Mouse (Mus musculus) adrenal gland, adult 2 months (tissue): ENCODE data around the gene Plin3. TPM values are rescaled to one million over a fixed set of nuclear protein-coding genes. Genes with fewer than 3 reads are reported as not detected.

Experiments
- DNase-seq: peaks from one replicate; pipeline ENCODE4 v3.0.0; 2021
- long read RNA-seq: library from polyadenylated mRNA; stranded (forward); transcript quantifications from one replicate; pipeline ENCODE4 v2.0.0, GENCODE M21; 2021
- polyA plus RNA-seq: library from polyadenylated mRNA; depleted of rRNA; stranded (reverse); fragments of >200 nt; gene quantifications from 2 replicates; pipeline ENCODE4 v1.2.3, GENCODE M21; 2012; rRNA removed
- total RNA-seq, 2 experiments: library from RNA; stranded (reverse); gene quantifications; 2 replicates each; pipeline ENCODE4 v1.2.3; 2021

Gene Plin3
- total RNA-seq: 100 to 1,000 TPM in 1 of 2 experiments, 10 to 100 TPM in 1; 65.9 to 101 TPM
- 43.9 and 51.8 TPM in 2 replicates for polyA plus RNA-seq
- long read RNA-seq, transcript Plin3-201 (8 exons, 3,645 nt): major isoform, 80 of 96 reads
- long read RNA-seq, partial matches to known transcripts: 15 of 96 reads
- long read RNA-seq, other reads (novel, unspliced or antisense): 1 of 96 reads

DNA sequence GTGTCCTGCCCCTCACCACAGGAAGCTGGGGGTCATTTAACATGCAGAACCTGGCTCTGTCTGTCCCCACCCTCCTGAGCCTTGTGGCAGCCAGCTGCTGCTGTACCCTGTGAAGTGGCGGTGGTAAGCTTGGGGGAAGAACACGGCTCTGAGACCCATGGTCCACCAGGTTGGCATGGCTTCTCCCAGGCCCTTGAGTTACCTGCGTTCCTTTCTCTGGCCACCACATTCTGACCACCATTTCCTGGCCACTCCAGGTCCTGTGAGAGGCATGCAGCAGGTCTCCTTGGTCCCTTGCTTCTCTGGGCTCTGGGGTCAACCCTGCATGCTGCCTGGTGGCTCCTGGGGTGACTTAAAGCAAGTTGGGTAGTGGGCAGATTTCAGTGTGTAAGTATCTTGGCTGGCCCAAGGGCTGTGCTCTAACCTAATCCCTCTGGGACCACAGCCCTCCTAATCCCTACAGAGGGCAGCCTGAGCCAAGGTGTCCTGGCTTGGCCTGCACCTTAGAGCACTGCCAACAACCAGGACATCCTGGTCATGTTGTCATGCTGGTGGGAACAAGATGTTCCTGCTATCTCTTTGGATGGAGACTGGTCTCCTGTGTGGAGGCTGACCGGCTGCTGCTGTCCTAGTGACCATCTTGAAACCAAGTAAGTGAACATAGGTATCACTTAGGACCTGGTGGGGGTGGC lies at the start of gene Plin3:
Plin3 (minus strand) TSS at position 343 of the 692 bp plus-strand sequence.
- no peak for DNase-seq

DNA sequence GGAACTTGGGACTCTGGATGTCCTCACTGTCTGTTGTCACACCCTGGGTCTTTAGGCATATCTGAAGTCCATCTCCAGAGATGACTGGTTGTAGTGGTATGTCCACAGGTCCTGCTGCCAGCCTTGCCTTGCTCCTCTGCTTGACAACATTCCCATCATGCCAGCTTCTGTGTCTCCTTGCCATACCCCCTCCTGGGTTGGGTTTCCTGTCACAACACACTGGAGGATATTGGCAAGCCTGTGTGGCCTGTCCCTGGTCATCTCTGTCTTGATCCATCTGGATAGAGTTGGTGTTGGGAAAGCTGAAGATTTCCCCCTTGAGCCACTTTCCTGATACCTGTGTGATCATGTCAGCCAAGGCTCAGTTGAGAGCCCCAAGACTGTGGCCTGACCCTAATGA lies 48.0 kb upstream of the Plin3 start:
- no peak for DNase-seq

DNA sequence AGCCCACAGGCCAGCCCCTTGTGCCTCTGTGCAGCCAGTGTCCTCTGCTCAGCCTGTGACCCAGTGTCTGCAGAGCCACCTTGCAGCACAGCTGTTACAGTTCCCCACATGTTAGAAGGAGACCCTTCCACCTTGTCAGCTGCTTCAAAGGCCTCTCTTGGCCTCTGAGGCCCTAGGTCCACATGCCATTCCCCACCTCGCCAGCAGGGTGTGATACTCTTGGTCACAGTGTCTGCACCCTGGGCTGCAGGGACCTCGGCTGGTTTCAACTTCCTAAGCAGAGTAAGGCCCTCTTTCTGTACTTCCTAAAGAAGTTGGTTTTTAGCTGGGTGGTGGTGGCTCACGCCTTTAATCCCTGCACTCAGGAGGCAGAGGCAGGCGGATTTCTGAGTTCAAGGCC lies 46.2 kb upstream of the Plin3 start:
- DNase-seq: no peak

DNA sequence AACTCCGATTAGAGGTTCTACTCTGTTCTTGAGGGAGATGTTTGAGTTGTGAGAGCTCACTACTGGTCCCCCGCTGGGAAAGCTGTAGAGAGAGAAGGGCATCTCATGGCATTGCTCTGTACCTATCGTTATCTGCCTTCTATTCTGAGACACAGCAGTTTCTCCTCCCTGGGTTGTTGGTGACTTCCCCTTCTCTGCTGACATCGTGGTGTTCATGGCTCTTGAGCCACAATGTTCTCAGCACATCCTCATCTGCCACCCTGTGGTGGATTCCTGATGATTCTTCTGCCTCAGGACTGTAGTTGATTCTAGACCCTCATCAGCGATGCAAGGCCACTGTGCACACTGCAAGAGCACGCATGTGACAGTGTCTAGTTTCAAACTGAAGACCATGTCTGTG lies 45.1 kb upstream of the Plin3 start:
- DNase-seq: no peak

DNA sequence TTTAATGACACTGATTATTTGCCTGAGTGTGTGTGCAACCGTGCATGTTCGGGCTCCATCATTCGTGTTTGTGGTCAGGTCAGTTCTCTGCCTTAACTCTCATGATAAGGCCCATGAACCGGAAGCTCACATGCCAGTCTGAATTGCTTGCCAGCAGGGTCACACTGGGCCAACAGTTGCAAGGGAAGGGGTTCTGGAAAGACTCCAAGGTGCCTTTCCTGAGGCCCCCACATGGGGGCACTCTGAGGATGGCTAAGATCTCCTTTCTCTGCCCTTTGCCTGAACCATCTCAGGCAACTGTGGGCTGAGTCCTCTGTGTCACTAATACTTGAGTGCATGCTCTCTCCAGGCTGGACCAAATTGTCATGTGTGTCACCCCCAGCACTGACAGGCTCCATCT lies 44.5 kb upstream of the Plin3 start:
- DNase-seq: peak; percentile 66

DNA sequence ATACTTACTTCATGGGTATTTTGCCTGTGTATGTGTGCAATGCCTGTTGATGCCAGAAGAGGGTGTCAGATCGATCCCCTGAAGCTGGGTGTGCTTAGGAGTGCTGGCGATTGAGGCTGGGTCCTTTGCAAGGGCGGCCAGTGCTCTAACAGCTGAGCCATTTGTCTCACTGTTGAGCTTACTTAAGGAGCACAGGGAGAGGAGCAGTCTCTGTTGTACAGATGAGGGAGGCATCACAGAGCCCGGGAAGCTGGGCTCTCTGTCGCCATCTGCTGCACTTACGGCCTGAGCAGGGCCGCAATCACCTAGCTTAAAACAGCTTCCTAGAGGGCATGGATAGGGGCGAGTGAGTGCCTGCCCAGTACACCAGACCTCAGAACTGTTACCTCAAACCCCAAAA lies 40.3 kb upstream of the Plin3 start:
- DNase-seq: no peak

DNA sequence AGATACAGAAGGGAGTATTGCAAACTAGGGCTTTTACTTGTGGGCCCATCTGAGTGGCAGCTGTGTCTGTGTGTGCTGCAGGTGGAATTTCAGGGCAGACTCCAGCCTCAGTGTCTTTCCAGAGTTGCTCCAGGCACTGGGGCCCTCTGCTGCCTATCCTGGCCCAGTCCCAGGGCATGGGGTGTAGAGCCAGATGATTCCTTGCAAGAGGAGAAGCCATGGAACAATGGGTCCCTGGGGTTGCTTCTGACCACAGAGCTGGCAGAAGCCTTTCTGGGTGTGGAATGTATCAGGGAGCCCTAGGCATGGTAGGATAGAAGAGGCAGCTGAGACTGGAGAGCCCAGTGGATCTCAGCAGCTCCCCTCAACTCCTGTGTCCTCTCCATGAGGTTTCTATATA lies 38.6 kb upstream of the Plin3 start:
- peak; percentile 40 for DNase-seq

DNA sequence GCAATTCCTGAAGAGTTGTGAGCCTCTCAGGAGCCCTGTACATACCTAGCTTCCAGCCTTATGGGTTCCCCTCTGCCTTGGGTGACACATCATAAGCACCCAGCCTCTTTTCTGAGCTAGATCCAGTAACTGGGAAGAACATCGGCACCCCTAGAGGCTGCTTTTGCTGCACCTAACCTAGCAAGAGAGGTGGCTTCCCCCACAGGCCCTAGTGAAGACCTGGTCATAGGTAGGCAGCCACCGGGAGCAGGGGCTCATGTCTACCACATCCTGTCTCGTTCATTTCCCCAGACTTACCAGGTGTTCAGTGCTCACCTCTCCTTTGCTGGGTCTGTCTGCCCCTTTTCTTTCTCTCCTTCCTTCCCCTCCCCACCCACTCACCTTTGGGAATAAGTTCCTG lies 37.7 kb upstream of the Plin3 start:
- no peak for DNase-seq

DNA sequence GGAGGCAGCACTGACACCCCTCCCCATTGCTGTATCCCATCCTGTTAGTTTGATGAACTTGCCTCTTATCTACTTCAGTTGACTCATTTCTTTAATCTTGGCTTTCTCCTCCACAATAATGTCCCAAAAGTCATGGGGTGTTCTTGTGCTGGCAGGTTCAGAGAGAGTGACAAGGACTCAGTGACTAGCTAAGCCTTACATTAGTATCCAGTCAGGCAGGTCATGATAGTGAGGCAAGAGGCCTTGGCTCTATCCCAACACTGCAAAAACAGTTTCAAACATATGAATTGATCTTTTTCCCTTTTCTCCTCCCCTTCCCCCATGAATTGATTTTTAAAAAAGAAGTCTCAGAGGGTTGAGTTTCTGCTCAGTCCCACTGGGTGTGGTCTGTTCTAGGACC lies 36.6 kb upstream of the Plin3 start:
- peak; percentile 66 for DNase-seq

DNA sequence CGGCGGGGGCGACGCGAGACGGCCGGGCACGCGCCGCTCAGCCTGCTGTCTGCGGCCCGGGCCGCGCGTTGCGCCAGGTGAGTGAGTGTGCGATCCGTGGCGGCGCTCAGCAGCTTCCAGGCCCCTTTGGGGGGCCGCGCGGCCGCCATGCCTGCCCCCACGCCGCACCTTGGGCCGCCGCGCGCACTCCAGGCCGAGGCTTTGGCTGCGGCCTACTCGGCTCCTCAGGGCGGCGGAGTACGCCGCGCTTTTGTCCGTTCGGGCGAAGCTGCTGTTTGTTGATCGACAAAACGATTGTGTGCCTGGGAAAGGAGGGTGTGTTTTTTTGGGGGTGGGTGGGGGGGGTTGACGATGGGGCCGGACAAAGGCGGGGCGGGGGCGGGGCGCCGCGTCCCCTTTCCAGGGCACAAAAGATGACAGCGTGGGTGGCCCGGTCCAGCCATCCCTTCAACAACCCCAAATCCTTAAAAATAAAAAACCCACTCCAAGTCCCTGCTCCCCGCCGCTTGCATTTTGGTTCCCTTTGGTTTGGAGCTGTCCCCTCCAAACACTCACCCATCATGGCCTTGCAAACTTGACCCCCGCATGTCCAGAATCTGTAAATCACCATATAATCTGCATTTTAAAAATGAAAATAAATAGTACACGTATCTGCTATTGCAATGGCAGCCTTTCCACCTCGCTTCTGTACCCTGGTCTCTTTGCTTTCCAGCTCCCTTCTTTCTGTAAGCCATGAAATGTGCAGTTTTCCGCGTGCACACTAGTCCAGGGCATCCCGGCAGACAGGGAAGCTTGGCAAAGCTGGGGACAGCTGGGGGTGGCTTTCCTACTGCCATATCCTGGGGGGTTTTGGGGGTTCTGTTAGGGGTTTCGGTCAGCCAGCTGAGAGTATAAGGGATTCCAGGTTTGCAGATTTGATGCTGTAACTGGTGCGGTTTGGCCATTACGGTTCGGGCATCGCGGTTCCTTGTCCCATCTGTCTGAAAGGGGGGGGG lies 33.8 kb upstream of the Plin3 start:
- no peak for DNase-seq

DNA sequence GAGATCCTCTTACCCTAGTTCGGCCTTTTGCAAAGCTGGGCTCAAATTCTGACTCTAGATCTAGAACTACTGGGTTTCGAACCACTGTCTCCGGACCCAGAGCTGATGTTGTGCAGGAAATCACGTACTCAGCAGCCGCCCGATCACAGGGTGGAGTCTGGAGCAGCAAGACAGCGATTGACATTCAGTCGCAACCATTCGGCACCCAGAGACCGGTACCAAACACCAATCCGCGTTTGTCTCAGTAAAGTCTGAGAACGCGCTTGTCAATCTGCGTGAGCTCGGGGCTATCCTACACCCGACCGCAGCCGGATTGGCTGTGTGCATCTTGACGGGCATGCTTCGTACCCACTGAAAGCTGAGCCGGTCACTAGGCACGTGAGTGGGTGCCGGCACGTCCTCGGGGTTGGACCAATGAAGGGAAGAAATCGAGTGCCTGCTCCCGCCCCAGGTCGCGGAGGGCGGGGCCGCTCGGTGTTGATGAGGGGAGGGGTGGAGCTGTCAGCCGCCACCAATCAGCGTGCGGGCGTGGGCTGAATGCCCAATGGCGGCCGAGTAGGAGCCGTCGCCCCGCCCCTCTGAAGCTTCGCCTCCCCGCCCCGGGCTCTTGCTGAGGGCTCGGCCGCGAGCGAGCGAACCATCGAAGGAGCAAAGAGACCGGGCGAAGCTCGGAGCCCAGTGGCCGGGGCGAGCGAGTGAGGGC lies 32.9 kb upstream of the Plin3 start, which contains the start of gene Kdm4b:
Kdm4b (plus strand) TSS at position 613 of the 703 bp plus-strand sequence.
- peak; percentile 100 for DNase-seq

DNA sequence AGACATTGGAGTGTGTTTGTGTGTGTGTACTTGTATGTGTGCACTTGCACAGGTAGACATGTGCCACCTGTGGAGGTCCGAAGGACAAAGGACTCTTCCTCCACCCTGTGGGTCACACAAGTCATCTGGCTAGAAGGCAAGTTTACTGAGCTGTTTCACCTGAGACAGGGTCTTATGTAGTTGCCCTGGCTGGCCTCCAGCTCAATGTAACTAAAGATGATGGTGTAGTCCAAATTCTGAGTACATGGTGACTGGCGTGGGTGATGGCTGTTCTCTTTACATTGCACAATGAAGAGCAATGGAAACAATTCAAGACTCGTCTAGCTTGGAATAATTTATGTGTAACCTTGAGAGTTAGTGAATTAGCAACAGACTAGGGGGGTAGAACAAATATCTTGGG lies 31.7 kb upstream of the Plin3 start:
- no peak for DNase-seq

DNA sequence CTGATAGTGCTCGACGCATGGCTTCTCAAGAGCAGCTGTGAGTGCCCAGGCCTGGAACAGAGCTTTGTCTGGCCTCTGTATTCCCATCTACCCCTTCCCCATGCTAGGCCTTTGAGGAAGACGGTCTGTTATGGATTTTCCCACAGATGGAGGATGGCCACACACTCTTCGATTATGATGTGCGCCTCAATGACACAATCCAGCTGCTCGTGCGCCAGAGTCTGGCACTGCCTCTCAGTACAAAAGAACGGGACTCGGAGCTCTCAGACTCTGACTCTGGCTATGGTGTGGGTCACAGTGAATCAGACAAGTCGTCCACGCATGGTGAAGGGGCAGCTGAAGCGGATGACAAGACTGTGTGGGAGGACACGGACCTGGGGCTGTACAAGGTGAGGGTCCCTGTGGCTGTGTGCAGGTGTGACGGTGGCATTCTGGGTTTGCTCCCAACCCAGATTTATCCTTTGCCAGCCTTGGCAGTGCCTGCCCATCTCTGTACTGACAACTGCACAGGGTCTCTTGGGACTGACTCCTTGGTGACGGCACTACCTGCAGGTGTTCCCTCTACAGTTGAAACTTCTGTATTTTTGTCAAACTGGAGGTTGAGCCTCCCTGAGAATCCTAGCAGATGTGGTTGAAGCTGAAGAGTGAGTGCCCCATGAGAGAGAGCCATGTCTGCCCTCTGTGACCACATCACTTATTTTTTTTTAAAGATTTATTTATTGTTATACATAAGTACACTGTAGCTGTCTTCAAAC lies 16.7 kb upstream of the Plin3 start:
- no peak for DNase-seq

DNA sequence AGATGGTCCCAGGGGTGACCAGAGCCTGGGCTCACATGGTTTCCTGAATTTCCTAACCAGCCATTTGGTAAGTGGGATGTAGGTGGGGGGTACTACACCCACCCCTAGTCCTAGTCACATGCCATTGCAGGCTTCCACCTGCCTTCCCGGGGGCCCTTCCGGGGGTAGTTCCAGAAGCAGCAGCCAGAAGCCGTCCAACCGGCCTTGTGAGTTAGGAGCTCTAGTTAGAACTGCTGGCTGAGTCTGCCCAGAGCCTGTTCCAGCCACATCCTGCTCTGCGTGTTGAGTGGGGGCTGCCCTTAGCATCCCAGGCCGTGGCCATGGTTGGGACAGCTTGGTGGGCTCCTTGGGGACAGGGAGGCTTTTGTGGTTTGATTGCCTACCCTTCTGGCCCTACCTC lies 15.4 kb upstream of the Plin3 start:
- DNase-seq: no peak

DNA sequence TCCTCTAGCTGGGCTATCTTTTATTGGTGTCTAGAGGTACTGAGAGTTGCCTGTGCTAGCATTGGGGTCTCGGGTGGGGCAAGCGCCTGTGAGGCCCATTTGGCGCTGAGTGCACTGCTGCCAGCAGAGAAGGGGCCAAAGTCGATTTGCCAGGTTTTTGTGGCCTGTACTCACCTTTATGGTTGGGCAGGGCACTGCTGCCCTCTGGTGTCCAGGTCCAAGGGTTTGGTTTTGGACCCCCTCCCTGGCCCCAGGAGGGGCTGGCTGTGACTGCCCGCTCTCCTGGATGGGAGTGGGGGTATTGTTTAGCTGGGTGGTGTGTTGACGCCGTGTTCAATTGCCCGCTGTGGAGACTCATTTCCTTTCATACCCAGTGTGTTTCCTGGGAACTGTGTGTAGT lies 13.2 kb upstream of the Plin3 start:
- no peak for DNase-seq

DNA sequence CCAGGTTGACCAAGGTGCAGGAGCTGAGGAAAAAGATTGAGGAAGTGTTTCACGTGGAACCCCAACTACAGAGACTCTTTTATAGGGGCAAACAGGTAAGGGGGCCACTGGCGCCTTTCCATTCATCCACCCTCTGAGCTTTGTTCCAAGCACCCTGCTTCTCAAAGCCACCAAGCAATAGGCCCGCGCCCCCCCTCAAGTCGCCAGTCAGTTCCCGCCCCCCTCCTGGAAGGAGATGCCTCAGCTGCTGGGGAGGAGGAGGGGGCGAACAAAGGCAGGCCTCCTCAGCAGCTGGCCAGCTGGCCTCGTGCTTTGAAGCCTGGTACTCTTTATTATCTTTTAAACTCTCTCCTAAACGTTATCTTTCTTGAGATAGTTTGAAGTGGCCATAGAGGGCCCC lies 12.5 kb upstream of the Plin3 start:
- no peak for DNase-seq

DNA sequence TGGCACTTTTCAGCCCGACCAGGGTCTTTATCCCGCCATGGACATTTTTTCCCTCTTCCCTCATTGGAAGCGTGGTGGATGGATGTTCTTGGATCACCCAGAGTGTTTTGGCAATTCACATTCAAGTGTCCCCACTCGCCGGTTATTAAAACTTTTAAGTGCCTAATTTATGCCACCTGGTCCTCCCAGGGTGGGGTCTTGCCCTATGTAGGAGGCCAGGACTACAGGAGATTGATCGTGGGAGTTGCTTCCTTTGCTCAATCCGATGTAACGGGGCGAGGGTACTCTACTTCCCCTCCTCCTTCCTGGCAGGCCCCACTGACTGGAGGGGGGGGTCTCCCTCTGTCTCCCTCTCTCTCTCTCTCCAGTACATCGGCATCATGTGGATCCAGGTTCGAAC lies 12.0 kb upstream of the Plin3 start:
- DNase-seq: no peak

DNA sequence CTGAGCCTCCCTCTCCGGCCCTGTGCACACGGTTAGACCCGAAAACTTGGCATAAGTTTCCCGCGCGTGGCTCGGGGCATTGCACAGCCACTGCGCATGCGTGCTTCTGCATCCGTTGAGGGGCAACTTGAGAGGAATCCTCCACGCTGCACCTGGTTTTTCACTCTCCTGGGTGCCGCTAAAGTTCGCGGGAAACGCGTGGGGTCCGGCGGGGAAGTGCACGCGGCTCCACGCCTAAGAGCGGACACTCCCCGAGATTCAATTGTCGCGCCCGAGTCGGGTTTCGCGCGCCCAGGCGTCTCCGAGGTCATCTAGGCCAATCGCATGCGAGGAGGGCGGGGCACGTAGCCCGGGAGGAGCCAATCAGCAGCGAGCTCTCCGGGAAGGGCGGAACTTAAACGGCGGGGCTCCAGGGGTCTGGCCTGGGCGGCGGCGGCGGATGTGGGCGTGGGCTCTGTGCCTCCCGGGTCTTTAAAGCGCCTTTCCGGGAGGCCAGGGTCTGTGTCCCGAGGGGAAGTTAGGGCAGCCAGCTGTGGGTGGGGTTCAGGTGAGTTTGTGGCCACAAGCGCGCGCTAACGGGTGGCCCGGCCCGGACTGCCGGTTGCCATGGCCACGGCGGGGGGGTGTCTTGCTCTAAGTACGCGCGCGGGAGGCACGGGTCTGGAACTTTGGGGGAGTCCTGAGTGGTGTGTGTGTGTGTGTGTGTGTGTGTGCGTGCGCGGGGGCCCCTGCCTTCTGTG lies 11.3 kb upstream of the Plin3 start:
- peak; percentile 97 for DNase-seq

DNA sequence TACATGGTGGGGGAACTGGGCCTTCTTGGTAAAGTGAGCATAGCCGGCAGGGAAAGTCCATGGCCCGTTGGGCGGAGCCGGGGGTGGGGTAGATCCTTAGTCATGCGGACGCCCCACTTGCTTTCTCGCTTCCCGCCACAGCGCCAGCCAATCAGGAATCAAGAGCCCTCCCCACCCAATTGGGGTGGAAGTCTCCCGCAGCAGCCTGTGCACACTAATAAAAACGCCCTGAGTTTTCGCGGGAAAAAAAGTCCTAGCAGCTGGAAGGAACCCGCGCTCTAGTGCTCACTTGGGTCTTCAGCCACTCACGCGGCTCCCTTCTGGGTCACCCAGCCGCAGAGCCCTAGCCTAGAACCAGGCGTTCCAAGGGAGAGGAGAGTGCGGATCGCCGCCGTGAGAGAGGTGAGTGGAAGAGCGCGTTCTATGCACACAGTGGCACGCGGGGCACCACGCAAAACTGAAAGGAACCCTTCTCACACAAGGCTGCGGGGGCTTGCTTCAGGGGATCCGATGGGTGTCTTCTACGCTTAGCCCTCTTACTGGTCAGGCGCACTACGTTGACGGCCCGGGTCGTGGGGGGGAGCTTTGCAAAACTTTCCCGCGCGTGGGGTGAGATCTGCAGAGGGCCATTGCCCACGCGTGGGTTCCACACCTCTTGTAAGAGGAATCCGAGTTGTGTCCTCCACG lies 10.6 kb upstream of the Plin3 start, which contains the start of gene Uhrf1:
Uhrf1 (plus strand) TSS at position 162 of the 687 bp plus-strand sequence.
- DNase-seq: peak; percentile 89
